Mouse (Mus musculus) lung, embryonic 14.5 days (tissue): ENCODE results near the gene Hcfc1r1. TPM values are rescaled to one million over a fixed set of nuclear protein-coding genes. Genes with fewer than 3 reads are reported as not detected.

Experiments
- ATAC-seq: fragments of 200-750 bp; cut with Nextera tagmentation; 2 replicates; pipeline ENCODE4 v1.8.0; 2017; ENCODE audit warnings: mild to moderate bottlenecking, moderate TSS enrichment, moderate library complexity; ENCODE audit not compliant: insufficient read depth
- DNase-seq: peaks from one replicate; pipeline ENCODE4 v3.0.0-alpha.2; 2015
- H3K27ac ChIP-seq: fragments of 300-500 bp; sonication (generic); 2 replicates; pipeline ENCODE4 v1.5.1; 2014; ENCODE audit warnings: low read depth, mild to moderate bottlenecking, moderate library complexity
- H3K27me3 ChIP-seq: fragments of 300-500 bp; sonication (generic); 2 replicates; pipeline ENCODE4 v1.6.1; 2014; ENCODE audit warnings: low read length, control low read depth; ENCODE audit not compliant: insufficient read depth
- H3K36me3 ChIP-seq: fragments of 300-500 bp; sonication (generic); 2 replicates; pipeline ENCODE4 v1.6.1; 2014; ENCODE audit warnings: control low read depth; ENCODE audit not compliant: insufficient read depth
- H3K4me1 ChIP-seq: fragments of 300-500 bp; sonication (generic); 2 replicates; pipeline ENCODE4 v1.6.1; 2014; ENCODE audit warnings: antibody characterized with exemption, control low read depth; ENCODE audit not compliant: insufficient read depth
- H3K4me2 ChIP-seq: fragments of 300-500 bp; sonication (generic); 2 replicates; pipeline ENCODE4 v1.6.1; 2014; ENCODE audit warnings: mild to moderate bottlenecking
- H3K4me3 ChIP-seq: fragments of 300-500 bp; sonication (generic); 2 replicates; pipeline ENCODE4 v1.5.1; 2014; ENCODE audit warnings: low read depth, low read length
- H3K9ac ChIP-seq: fragments of 300-500 bp; sonication (generic); 2 replicates; pipeline ENCODE4 v1.6.1; 2014
- H3K9me3 ChIP-seq: fragments of 300-500 bp; sonication (generic); 2 replicates; pipeline ENCODE4 v1.6.1; 2016; ENCODE audit warnings: low read depth, low read length, control low read depth
- CTCF ChIP-seq: IDR thresholded peaks from 2 replicates; pipeline ENCODE4 v1.5.1; 2016; ENCODE audit warnings: antibody characterized with exemption, low read depth
- WGBS: fragments of 180-500 bp; shearing (Covaris S2); extraction: QIAGEN DNeasy Blood & Tissue Kit; methylation state at CpG from one replicate; pipeline ENCODE4 v1.1.7; 2014; 5-methylcytosine and 5-hydroxymethylcytosine counted together
- polyA plus RNA-seq: library from polyadenylated mRNA; unstranded; fragments of >200 nt; fragmentation: Nextera tagmentation; extraction: Ambion mirVana; gene quantifications from 2 replicates; pipeline ENCODE4 v1.2.1, GENCODE M21; 2014

Gene Hcfc1r1
- 63.8 and 71.1 TPM in 2 replicates for polyA plus RNA-seq

GRCm38 (mm10) chr17:23673424-23674073, at the start of gene Hcfc1r1, which contains the start of gene Thoc6:
TSS of gene Hcfc1r1 (plus strand) at chr17:23673596.
TSS of gene Thoc6 (minus strand) at chr17:23673882.
- peak; percentile 96 for DNase-seq
- Histone ChIP-seq H3K9me3 (no peaks in the 10 kb centered on the region), H3K4me2 (peak within 1 kb of the TSS; percentile 96), H3K27ac (peak within 1 kb of the TSS; percentile 80), H3K9ac (peak within 1 kb of the TSS; percentile 59), H3K4me3 (peak within 1 kb of the TSS; percentile 61), H3K4me1 (peaks cover 6% of the 10 kb centered on the region; the same call in 1 of the 2 replicates), H3K27me3 (peaks cover 4% of the 10 kb centered on the region; the same call in 1 of the 2 replicates), H3K36me3 (peaks cover 24% of the 10 kb centered on the region)
- peak; percentile 92 for ATAC-seq
- no peak for TF ChIP-seq CTCF
- under 1% methylated on average over 45 of the region's 45 CpGs for WGBS

GRCm38 (mm10) chr17:23627813-23628212, 45.6 kb upstream of the Hcfc1r1 start:
- no peaks in the 10 kb centered on the region for H3K36me3 ChIP-seq
- H3K4me3 ChIP-seq = no peak overlapping the region
- ATAC-seq (no peak), DNase-seq (no peak)
- no peaks in the 10 kb centered on the region for H3K4me1 ChIP-seq
- no peak for TF ChIP-seq CTCF
- H3K4me2 ChIP-seq = no peak overlapping the region
- H3K27ac ChIP-seq = no peak overlapping the region
- no peaks in the 10 kb centered on the region for H3K9me3 ChIP-seq
- no peak overlapping the region for H3K9ac ChIP-seq
- no peaks in the 10 kb centered on the region for H3K27me3 ChIP-seq
- 15% methylated on average over 7 of the region's 7 CpGs for WGBS

GRCm38 (mm10) chr17:23630195-23631020, 43.0 kb upstream of the Hcfc1r1 start:
- Histone ChIP-seq H3K4me2 (peak overlapping the region; percentile 41), H3K27ac (no peak overlapping the region), H3K9ac (no peak overlapping the region), H3K36me3 (no peaks in the 10 kb centered on the region), H3K4me1 (no peaks in the 10 kb centered on the region), H3K27me3 (no peaks in the 10 kb centered on the region), H3K4me3 (no peak overlapping the region), H3K9me3 (no peaks in the 10 kb centered on the region)
- DNase-seq (peak; percentile 87), ATAC-seq (peak; percentile 93)
- WGBS = 16% methylated on average over 22 of the region's 22 CpGs
- TF ChIP-seq CTCF = peak; percentile 91

- DNase-seq = no peak
- H3K4me3 ChIP-seq = no peak overlapping the region
- H3K27me3 ChIP-seq = no peaks in the 10 kb centered on the region
- no peaks in the 10 kb centered on the region for H3K9me3 ChIP-seq
- no peaks in the 10 kb centered on the region for H3K36me3 ChIP-seq
- no peaks in the 10 kb centered on the region for H3K4me1 ChIP-seq
- H3K4me2 ChIP-seq = no peak overlapping the region
- ATAC-seq = no peak
- WGBS = 74% methylated on average over 8 of the region's 8 CpGs
- no peak overlapping the region for H3K9ac ChIP-seq
- TF ChIP-seq CTCF = no peak
- no peak overlapping the region for H3K27ac ChIP-seq
Observed at GRCm38 (mm10) chr17:23631241-23631640, 42.2 kb upstream of the Hcfc1r1 start.

- no peaks in the 10 kb centered on the region for H3K9me3 ChIP-seq
- H3K9ac ChIP-seq = peak within 1 kb of the TSS; percentile 48
- no peaks in the 10 kb centered on the region for H3K4me1 ChIP-seq
- H3K27ac ChIP-seq = no peak within 1 kb of the TSS
- H3K4me2 ChIP-seq = peak within 1 kb of the TSS; percentile 87
- no peak for TF ChIP-seq CTCF
- ATAC-seq (peak; percentile 59), DNase-seq (peak; percentile 48)
- peak within 1 kb of the TSS; percentile 48 for H3K4me3 ChIP-seq
- WGBS = under 1% methylated on average over 55 of the region's 58 CpGs
- no peaks in the 10 kb centered on the region for H3K36me3 ChIP-seq
- peaks cover 19% of the 10 kb centered on the region for H3K27me3 ChIP-seq
Observed at GRCm38 (mm10) chr17:23644613-23645495, 28.5 kb upstream of the Hcfc1r1 start, which contains the start of gene Mmp25. TSS of gene Mmp25 (minus strand) at chr17:23645277.

GRCm38 (mm10) chr17:23645894-23646293, 27.5 kb upstream of the Hcfc1r1 start:
- no peaks in the 10 kb centered on the region for H3K9me3 ChIP-seq
- no peak overlapping the region for H3K27ac ChIP-seq
- no peak overlapping the region for H3K4me2 ChIP-seq
- H3K9ac ChIP-seq = no peak overlapping the region
- 32% methylated on average over 10 of the region's 10 CpGs for WGBS
- peaks cover 19% of the 10 kb centered on the region for H3K27me3 ChIP-seq
- ATAC-seq = no peak
- no peaks in the 10 kb centered on the region for H3K36me3 ChIP-seq
- H3K4me1 ChIP-seq = no peaks in the 10 kb centered on the region
- TF ChIP-seq CTCF = no peak
- peak; percentile 18 for DNase-seq
- H3K4me3 ChIP-seq = no peak overlapping the region
